Mouse (Mus musculus) CH12.LX (cell line): Measurements from ENCODE around the gene Jaml.
A peak's percentile ranks its signal among the peaks of the same experiment; 100 is the strongest.

Experiments used
- BHLHE40 ChIP-seq: IDR thresholded peaks from 2 replicates; pipeline ENCODE4 v1.6.1; 2011; ENCODE audit warnings: mild to moderate bottlenecking, low read depth, low read length, improper control_type of control experiment
- CTCF ChIP-seq, 2 experiments: IDR thresholded peaks in 1 of 2; conservative IDR thresholded peaks in 1 of 2; 2 replicates each; pipeline ENCODE4 v1.5.1; 2011 to 2012; ENCODE audit warnings: low read depth in 2 of 2, low read length in 2 of 2, improper control_type of control experiment in 1 of 2, inconsistent platforms in 1 of 2, mild to moderate bottlenecking in 1 of 2, moderate library complexity in 1 of 2
- ELF1 ChIP-seq: IDR thresholded peaks from 2 replicates; pipeline ENCODE4 v1.6.1; 2014; ENCODE audit warnings: low read depth, mild to moderate bottlenecking, inconsistent platforms, low read length, improper control_type of control experiment
- ETS1 ChIP-seq: conservative IDR thresholded peaks from 2 replicates; pipeline ENCODE4 v1.6.1; 2012; ENCODE audit warnings: low read depth, mild to moderate bottlenecking, inconsistent platforms, low read length, improper control_type of control experiment, moderate library complexity
- HCFC1 ChIP-seq: IDR thresholded peaks from 2 replicates; pipeline ENCODE4 v1.6.1; 2012; ENCODE audit warnings: low read depth, mild to moderate bottlenecking, inconsistent platforms, low read length, improper control_type of control experiment
- MYC ChIP-seq: IDR thresholded peaks from 2 replicates; pipeline ENCODE4 v1.6.1; 2011; ENCODE audit warnings: low read depth, mild to moderate bottlenecking, improper control_type of control experiment, low read length
- PAX5 ChIP-seq: IDR thresholded peaks from 2 replicates; pipeline ENCODE4 v1.6.1; 2012; ENCODE audit warnings: low read length, inconsistent platforms, mixed read lengths
- POLR2A ChIP-seq: IDR thresholded peaks from 2 replicates; pipeline ENCODE4 v1.6.1; 2011; ENCODE audit warnings: low read depth, mild to moderate bottlenecking, improper control_type of control experiment, low read length
- POLR2AphosphoS2 ChIP-seq: IDR thresholded peaks from 2 replicates; pipeline ENCODE4 v1.6.1; 2011; ENCODE audit warnings: low read depth, low read length, improper control_type of control experiment
- UBTF ChIP-seq: IDR thresholded peaks from 2 replicates; pipeline ENCODE4 v1.6.1; 2012; ENCODE audit warnings: low read depth, mild to moderate bottlenecking, inconsistent platforms, low read length, improper control_type of control experiment, moderate library complexity
- USF1 ChIP-seq: IDR thresholded peaks from 2 replicates; pipeline ENCODE4 v1.6.1; 2014; ENCODE audit warnings: low read depth, mild to moderate bottlenecking, inconsistent platforms, low read length, improper control_type of control experiment

GRCm38 (mm10) chr9:45133484-45134310, 54.7 kb downstream of the Jaml start:
- TF ChIP-seq HCFC1, result no peak
- no peak for TF ChIP-seq UBTF
- peak; percentile 47 to 94 for TF ChIP-seq CTCF (conservative IDR thresholded peaks at IDR 0.05 in 1 of 2, IDR thresholded peaks at IDR 0.05 in 1 of 2; ENCODE audit: low read depth in 2 of 2, low read length in 2 of 2)
- no peak for TF ChIP-seq ELF1
- TF ChIP-seq MYC, result no peak
- no peak for TF ChIP-seq ETS1
- no peak for TF ChIP-seq POLR2AphosphoS2
- no peak for TF ChIP-seq POLR2A
- TF ChIP-seq PAX5, result no peak
- no peak for TF ChIP-seq BHLHE40
- no peak for TF ChIP-seq USF1
